22 mouse cellular contexts compared by ENCODE assay signal in the genomic region with DNA sequence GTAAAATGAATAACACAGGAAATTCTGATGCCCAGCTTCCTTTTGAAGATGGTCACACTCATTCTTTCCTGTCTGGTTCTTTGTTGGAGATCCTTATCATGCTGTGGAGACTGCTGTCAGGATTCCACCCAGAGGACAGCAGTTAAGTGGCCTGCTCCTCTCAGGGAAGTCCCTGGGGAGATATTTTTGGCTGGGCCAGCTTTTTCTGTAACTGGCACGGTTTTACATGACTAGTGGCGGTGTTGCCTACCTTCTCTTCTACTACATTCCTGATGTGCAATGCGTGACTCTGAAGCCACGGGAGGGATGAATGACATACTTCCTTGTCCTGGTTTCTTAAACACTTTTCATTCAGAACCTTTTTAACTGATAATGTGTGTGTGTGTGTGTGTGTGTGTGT.
A peak's percentile ranks its signal among the peaks of the same experiment; 100 is the strongest.
DNase-seq lines count a peak whose midpoint lies in the region; ATAC-seq lines count a peak whose summit lies in the region.
"Had no signal": no experiment of that assay in that cellular context is flagged by ENCODE, and none has a peak within 500 bp of the region (broad histone marks: within the 10 kb centered on the region; RNA-seq: fewer than 3 reads in every experiment).

No protein-coding gene starts in this region.

- no peak for DNase-seq in heart, adult 9 months (ENCODE audit: low spot score in 2 of 2)
- DNase-seq in 3T3-L1 (ENCODE audit: low read depth, low spot score) (peak; percentile 69), MN1 (ENCODE audit: low spot score) (peak; percentile 87)
- no peak for DNase-seq in forebrain, embryonic 10.5 days (ENCODE audit: extremely low spot score, low spot score)
- no peak for DNase-seq in ovary, postnatal 14 days (ENCODE audit: low spot score)
- DNase-seq: adrenal gland, postnatal 25 days; cerebellum, adult 9-10 months; kidney, adult 9 months; kidney, postnatal 36 days; layer of hippocampus, adult 9-11 months; lung, adult 18-20 months; lung, postnatal 14 days; right cerebral cortex, postnatal 14 days had no signal

- no peak for ATAC-seq in heart, embryonic 11.5 days (replicated peaks; ENCODE audit: insufficient number of reproducible peaks, low FRiP score, low TSS enrichment)
- ATAC-seq in heart, embryonic 16.5 days (replicated peaks; ENCODE audit: extremely low read depth, insufficient read depth, low FRiP score), result no peak
- ATAC-seq: activated CD4-positive, CD25-positive, alpha-beta regulatory T cell, adult 4 months; hindbrain, postnatal 0 days; intestine, embryonic 16.5 days; liver, embryonic 12.5 days had no signal

- no peak overlapping the region for H3K4me2 ChIP-seq in heart, embryonic 11.5 days
- H3K4me2 ChIP-seq in heart, embryonic 16.5 days (ENCODE audit: low read depth, low read length), result no peak overlapping the region
- H3K4me2 ChIP-seq: embryonic facial prominence, embryonic 15.5 days; limb, embryonic 13.5 days; liver, embryonic 12.5 days; midbrain, embryonic 12.5 days had no signal

- H3K27ac ChIP-seq in heart, embryonic 11.5 days (ENCODE audit: low read depth, low read length), result peak overlapping the region; percentile 47
- peak overlapping the region; percentile 44 for H3K27ac ChIP-seq in heart, embryonic 16.5 days (ENCODE audit: low read length)
- no peak overlapping the region for H3K27ac ChIP-seq in forebrain, embryonic 10.5 days
- H3K27ac ChIP-seq: embryonic facial prominence, embryonic 15.5 days; hindbrain, postnatal 0 days; limb, embryonic 13.5 days; liver, embryonic 12.5 days; midbrain, embryonic 12.5 days had no signal

- H3K9me3 ChIP-seq in heart, embryonic 11.5 days (replicated peaks; ENCODE audit: control insufficient read depth, low read length), result no peaks in the 10 kb centered on the region
- no peaks in the 10 kb centered on the region for H3K9me3 ChIP-seq in heart, embryonic 16.5 days (replicated peaks; ENCODE audit: control insufficient read depth, low read length)
- no peaks in the 10 kb centered on the region for H3K9me3 ChIP-seq in forebrain, embryonic 10.5 days
- H3K9me3 ChIP-seq: embryonic facial prominence, embryonic 15.5 days; limb, embryonic 13.5 days; liver, embryonic 12.5 days; midbrain, embryonic 12.5 days had no signal

- H3K4me1 ChIP-seq in heart, embryonic 11.5 days (ENCODE audit: control insufficient read depth, insufficient read depth, low read length), result peaks cover 13% of the 10 kb centered on the region; the same call in 1 of the 2 replicates
- H3K4me1 ChIP-seq in heart, embryonic 16.5 days (ENCODE audit: control insufficient read depth, insufficient read depth, low read length), result peaks cover 5% of the 10 kb centered on the region; the same call in 1 of the 2 replicates
- H3K4me1 ChIP-seq in forebrain, embryonic 10.5 days, result no peaks in the 10 kb centered on the region
- H3K4me1 ChIP-seq: embryonic facial prominence, embryonic 15.5 days; limb, embryonic 13.5 days; liver, embryonic 12.5 days; midbrain, embryonic 12.5 days had no signal

- no peaks in the 10 kb centered on the region for H3K27me3 ChIP-seq in heart, embryonic 11.5 days (ENCODE audit: control insufficient read depth, insufficient read depth, low read length)
- H3K27me3 ChIP-seq in heart, embryonic 16.5 days (ENCODE audit: control insufficient read depth, insufficient read depth, low read length), result no peaks in the 10 kb centered on the region
- H3K27me3 ChIP-seq in forebrain, embryonic 10.5 days (ENCODE audit: poor library complexity, severe bottlenecking), result no peaks in the 10 kb centered on the region
- H3K27me3 ChIP-seq: embryonic facial prominence, embryonic 15.5 days; limb, embryonic 13.5 days; liver, embryonic 12.5 days; midbrain, embryonic 12.5 days had no signal

- 39% methylated on average over 4 of the region's 4 CpGs for WGBS in heart, embryonic 11.5 days (ENCODE audit: insufficient replicate concordance)
- WGBS in heart, embryonic 16.5 days, result 30% methylated on average over 4 of the region's 4 CpGs
- WGBS in forebrain, embryonic 10.5 days, result 79% methylated on average over 4 of the region's 4 CpGs

- H3K4me3 ChIP-seq in heart, embryonic 11.5 days (ENCODE audit: low read depth, low read length), result no peak overlapping the region
- H3K4me3 ChIP-seq in heart, embryonic 16.5 days (ENCODE audit: low read length), result no peak overlapping the region
- H3K4me3 ChIP-seq in forebrain, embryonic 10.5 days, result no peak overlapping the region
- H3K4me3 ChIP-seq: embryonic facial prominence, embryonic 15.5 days; limb, embryonic 13.5 days; liver, embryonic 12.5 days; midbrain, embryonic 12.5 days had no signal

- H3K36me3 ChIP-seq in heart, embryonic 11.5 days (ENCODE audit: control insufficient read depth, insufficient read depth, low read length), result no peaks in the 10 kb centered on the region
- H3K36me3 ChIP-seq in heart, embryonic 16.5 days (ENCODE audit: control insufficient read depth, insufficient read depth), result no peaks in the 10 kb centered on the region
- no peaks in the 10 kb centered on the region for H3K36me3 ChIP-seq in forebrain, embryonic 10.5 days (replicated peaks)
- H3K36me3 ChIP-seq: embryonic facial prominence, embryonic 15.5 days; limb, embryonic 13.5 days; liver, embryonic 12.5 days; midbrain, embryonic 12.5 days had no signal

- no peak overlapping the region for H3K9ac ChIP-seq in heart, embryonic 11.5 days (ENCODE audit: low read depth, low read length)
- H3K9ac ChIP-seq in heart, embryonic 16.5 days (ENCODE audit: low read length), result no peak overlapping the region
- H3K9ac ChIP-seq: embryonic facial prominence, embryonic 15.5 days; limb, embryonic 13.5 days; liver, embryonic 12.5 days; midbrain, embryonic 12.5 days had no signal

Comparison
In these comparisons a context has a peak if more than half of its experiments do, and no peak if none do; other contexts are left out.
1. DNase-seq: peak in 3T3-L1 (single experiment) and MN1 (single experiment); none in heart, adult 9 months (0 of 2), forebrain, embryonic 10.5 days (single experiment) and ovary, postnatal 14 days (single experiment).